25 mouse cellular contexts compared by ENCODE assay signal in the genomic region with DNA sequence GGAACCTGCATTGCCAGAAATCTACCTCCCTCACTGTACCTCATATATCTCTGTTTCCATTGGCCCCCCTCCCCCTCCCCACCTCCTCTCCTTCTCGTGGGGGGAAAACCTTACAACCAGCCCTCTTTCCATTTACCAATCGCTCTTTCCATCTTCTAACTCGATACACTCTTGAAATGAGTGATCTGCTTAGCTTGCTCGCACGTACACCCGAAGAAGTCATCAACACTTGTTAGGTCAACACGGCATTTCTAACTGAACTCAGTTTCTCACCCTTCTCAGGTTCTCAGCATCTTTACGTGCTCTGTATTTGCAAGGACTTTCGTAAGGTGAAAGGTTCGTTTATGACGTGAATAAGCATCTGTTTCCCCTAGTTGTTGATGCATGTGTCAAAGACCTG. TPM values are rescaled to one million over a fixed set of nuclear protein-coding genes. Genes with fewer than 3 reads are reported as not detected.
DNase-seq lines count a peak whose midpoint lies in the region; ATAC-seq and TF ChIP-seq lines count a peak whose summit lies in the region.
"Had no signal": no experiment of that assay in that cellular context is flagged by ENCODE, and none has a peak within 500 bp of the region (broad histone marks: within the 10 kb centered on the region; RNA-seq: fewer than 3 reads in every experiment).

No protein-coding gene starts in this region.

- no peak overlapping the region for H3K9ac ChIP-seq in liver, postnatal 0 days (replicated peaks)
- H3K9ac ChIP-seq in forebrain, embryonic 13.5 days, result no peak overlapping the region
- H3K9ac ChIP-seq: embryonic facial prominence, embryonic 12.5 days; embryonic facial prominence, embryonic 15.5 days; forebrain, embryonic 12.5 days; hindbrain, embryonic 13.5 days had no signal

- H3K9me3 ChIP-seq in liver, postnatal 0 days (ENCODE audit: low read length), result no peaks in the 10 kb centered on the region
- no peaks in the 10 kb centered on the region for H3K9me3 ChIP-seq in forebrain, embryonic 13.5 days (replicated peaks)
- H3K9me3 ChIP-seq: embryonic facial prominence, embryonic 12.5 days; embryonic facial prominence, embryonic 15.5 days; forebrain, embryonic 12.5 days; hindbrain, embryonic 10.5 days; hindbrain, embryonic 13.5 days had no signal

- no peak overlapping the region for H3K4me3 ChIP-seq in embryonic fibroblast, embryonic 13.5 days (ENCODE audit: insufficient read depth, low read length)
- no peak overlapping the region for H3K4me3 ChIP-seq in liver, postnatal 0 days (ENCODE audit: low read depth, low read length)
- no peak overlapping the region for H3K4me3 ChIP-seq in forebrain, embryonic 13.5 days
- H3K4me3 ChIP-seq: embryonic facial prominence, embryonic 12.5 days; embryonic facial prominence, embryonic 15.5 days; erythroblast, embryonic 14.5 days; forebrain, embryonic 12.5 days; hindbrain, embryonic 10.5 days; hindbrain, embryonic 13.5 days had no signal

- no peak for TF ChIP-seq CTCF in embryonic fibroblast, embryonic 13.5 days (IDR thresholded peaks at IDR 0.05; ENCODE audit: borderline replicate concordance, insufficient read depth, low read length)
- no peak for TF ChIP-seq CTCF in liver, postnatal 0 days (IDR thresholded peaks at IDR 0.05; ENCODE audit: low read depth)

- WGBS in liver, postnatal 0 days (ENCODE audit: insufficient replicate concordance), result 76% methylated on average over 11 of the region's 11 CpGs
- WGBS in forebrain, embryonic 13.5 days, result 89% methylated on average over 11 of the region's 11 CpGs

- DNase-seq in CD4-positive helper T cell, adult 2 months (ENCODE audit: low read depth, low spot score), result peak; percentile 71
- DNase-seq in naive thymus-derived CD4-positive, alpha-beta T cell, adult 2 months (ENCODE audit: low read depth), result peak; percentile 14
- no peak for DNase-seq in embryo, embryonic 11 days
- no peak for DNase-seq in liver, postnatal 0 days
- DNase-seq: adrenal gland, postnatal 10 days; adrenal gland, postnatal 36 days; B cell, adult 2 months; cerebellum, adult 18-20 months; cerebellum, adult 9-10 months; cerebellum, postnatal 14 days; gastrocnemius, postnatal 10 days; gastrocnemius, postnatal 36 days had no signal

- H3K27ac ChIP-seq in embryonic fibroblast, embryonic 13.5 days (ENCODE audit: insufficient read depth, low read length), result peak overlapping the region; percentile 80
- H3K27ac ChIP-seq in liver, postnatal 0 days (ENCODE audit: low read depth), result no peak overlapping the region
- H3K27ac ChIP-seq in forebrain, embryonic 13.5 days, result no peak overlapping the region
- H3K27ac ChIP-seq: embryonic facial prominence, embryonic 12.5 days; embryonic facial prominence, embryonic 15.5 days; forebrain, embryonic 12.5 days; hindbrain, embryonic 10.5 days; hindbrain, embryonic 13.5 days had no signal

- ATAC-seq in CD4-positive, CD25-positive, alpha-beta regulatory T cell, adult 4 months, result peak; percentile 87
- no peak for ATAC-seq in liver, postnatal 0 days
- no peak for ATAC-seq in forebrain, embryonic 13.5 days
- ATAC-seq: forebrain, embryonic 16.5 days; hindbrain, embryonic 16.5 days; intestine, postnatal 0 days had no signal

- H3K4me1 ChIP-seq in embryonic fibroblast, embryonic 13.5 days (ENCODE audit: control insufficient read depth, insufficient read depth, low read length), result peaks cover 7% of the 10 kb centered on the region; the same call in 1 of the 2 replicates
- H3K4me1 ChIP-seq in liver, postnatal 0 days (ENCODE audit: insufficient read depth), result no peaks in the 10 kb centered on the region
- no peaks in the 10 kb centered on the region for H3K4me1 ChIP-seq in forebrain, embryonic 13.5 days
- H3K4me1 ChIP-seq: forebrain, embryonic 12.5 days; hindbrain, embryonic 10.5 days; hindbrain, embryonic 13.5 days had no signal

- TF ChIP-seq POLR2A in embryonic fibroblast, embryonic 13.5 days (IDR thresholded peaks at IDR 0.05; ENCODE audit: low read depth, low read length), result no peak

- H3K4me2 ChIP-seq in liver, postnatal 0 days (ENCODE audit: low read depth, low read length), result no peak overlapping the region
- no peak overlapping the region for H3K4me2 ChIP-seq in forebrain, embryonic 13.5 days
- H3K4me2 ChIP-seq: embryonic facial prominence, embryonic 12.5 days; embryonic facial prominence, embryonic 15.5 days; forebrain, embryonic 12.5 days; heart, embryonic 11.5 days; hindbrain, embryonic 13.5 days had no signal

- no peaks in the 10 kb centered on the region for H3K36me3 ChIP-seq in liver, postnatal 0 days (replicated peaks; ENCODE audit: insufficient read depth, low read length)
- no peaks in the 10 kb centered on the region for H3K36me3 ChIP-seq in forebrain, embryonic 13.5 days (ENCODE audit: poor library complexity, severe bottlenecking)
- H3K36me3 ChIP-seq: embryonic facial prominence, embryonic 12.5 days; embryonic facial prominence, embryonic 15.5 days; forebrain, embryonic 12.5 days; hindbrain, embryonic 10.5 days; hindbrain, embryonic 13.5 days had no signal

- no peak for TF ChIP-seq EP300 in liver, postnatal 0 days (IDR thresholded peaks at IDR 0.05; ENCODE audit: low read depth)

- no peaks in the 10 kb centered on the region for H3K27me3 ChIP-seq in liver, postnatal 0 days (ENCODE audit: insufficient read depth, low read length)
- H3K27me3 ChIP-seq in forebrain, embryonic 13.5 days, result no peaks in the 10 kb centered on the region
- H3K27me3 ChIP-seq: embryonic facial prominence, embryonic 12.5 days; embryonic facial prominence, embryonic 15.5 days; forebrain, embryonic 12.5 days; hindbrain, embryonic 13.5 days had no signal

RNA-seq across cellular contexts. Expression of a gene that starts 10.6 kb away (rescaled TPM):
- 10 to 100 TPM; 18.0 to 22.0 TPM for polyA plus RNA-seq in CD4-positive, CD25-positive, alpha-beta regulatory T cell, adult 4 months (2017; shearing (Covaris generic))
- polyA plus RNA-seq in embryonic fibroblast, embryonic 13.5 days (2011; ENCODE audit: insufficient read length, low read depth, missing spikeins), result 20.5 and 20.7 TPM in 2 replicates
- polyA plus RNA-seq in liver, postnatal 0 days (2015; fragmentation: Nextera tagmentation; extraction: Ambion mirVana), result 5.0 and 5.1 TPM in 2 replicates
- 20.0 and 21.0 TPM in 2 replicates for polyA plus RNA-seq in forebrain, embryonic 13.5 days (2015; fragmentation: Nextera tagmentation; extraction: Ambion mirVana)

RNA-seq across cellular contexts. Expression of a gene that starts 48.3 kb away (rescaled TPM):
- 1 to 10 TPM; 4.2 to 6.0 TPM for polyA plus RNA-seq in CD4-positive, CD25-positive, alpha-beta regulatory T cell, adult 4 months (2017; shearing (Covaris generic))
- 26.6 and 38.4 TPM in 2 replicates for polyA plus RNA-seq in embryonic fibroblast, embryonic 13.5 days (2011; ENCODE audit: insufficient read length, low read depth, missing spikeins)
- polyA plus RNA-seq in liver, postnatal 0 days (2015; fragmentation: Nextera tagmentation; extraction: Ambion mirVana), result 0.34 and 0.49 TPM in 2 replicates
- polyA plus RNA-seq in forebrain, embryonic 13.5 days (2015; fragmentation: Nextera tagmentation; extraction: Ambion mirVana), result 0.18 and 0.73 TPM in 2 replicates

Comparison
In these comparisons a context has a peak if more than half of its experiments do, and no peak if none do; other contexts are left out.
1. DNase-seq: peak in CD4-positive helper T cell, adult 2 months (single experiment) and naive thymus-derived CD4-positive, alpha-beta T cell, adult 2 months (single experiment); none in embryo, embryonic 11 days (single experiment) and liver, postnatal 0 days (single experiment).